Mouse (Mus musculus): ENCODE measurements around the gene Pla2g2e. TPM values are rescaled to one million over a fixed set of nuclear protein-coding genes. Genes with fewer than 3 reads are reported as not detected.

The Pla2g2e gene
- not detected in 2 replicates for polyA plus RNA-seq (2012; rRNA removed)
- not detected in 2 replicates for polyA plus RNA-seq (2014; fragmentation: Nextera tagmentation; extraction: Ambion mirVana)

- 57% methylated on average over 4 of the region's 4 CpGs for WGBS (ENCODE audit: insufficient replicate concordance)
- H3K9ac ChIP-seq (replicated peaks) = no peak within 1 kb of the TSS
- H3K4me1 ChIP-seq (replicated peaks; ENCODE audit: control insufficient read depth in 2 of 2, insufficient read depth in 2 of 2, low read length in 1 of 2) = no peaks in the 10 kb centered on the region
- no peaks in the 10 kb centered on the region; the same call in 1 of the 2 replicates for H3K27me3 ChIP-seq (ENCODE audit: control insufficient read depth, insufficient read depth, low read length)
- no peak within 1 kb of the TSS for H3K4me3 ChIP-seq (ENCODE audit: insufficient read depth in 1 of 2, low read depth in 2 of 2, low read length in 2 of 2)
- no peaks in the 10 kb centered on the region for H3K9me3 ChIP-seq (ENCODE audit: control insufficient read depth, low read length)
- no peak within 1 kb of the TSS for H3K27ac ChIP-seq
- DNase-seq (ENCODE audit: low read depth in 3 of 3, low spot score in 3 of 3) = no peak
- ATAC-seq (ENCODE audit: insufficient read depth) = no peak
- no peak within 1 kb of the TSS for H3K4me2 ChIP-seq (ENCODE audit: low read depth)
- TF ChIP-seq CTCF (IDR thresholded peaks at IDR 0.05; ENCODE audit: low read depth) (no peak), EP300 (IDR thresholded peaks at IDR 0.05; ENCODE audit: low read depth) (no peak)
- no peaks in the 10 kb centered on the region for H3K36me3 ChIP-seq (replicated peaks; ENCODE audit: control insufficient read depth, insufficient read depth, low read depth)
These were observed at the start of gene Pla2g2e for GRCm38 (mm10) chr4:138877731-138878130. TSS of gene Pla2g2e (plus strand) at chr4:138877942.

DNA sequence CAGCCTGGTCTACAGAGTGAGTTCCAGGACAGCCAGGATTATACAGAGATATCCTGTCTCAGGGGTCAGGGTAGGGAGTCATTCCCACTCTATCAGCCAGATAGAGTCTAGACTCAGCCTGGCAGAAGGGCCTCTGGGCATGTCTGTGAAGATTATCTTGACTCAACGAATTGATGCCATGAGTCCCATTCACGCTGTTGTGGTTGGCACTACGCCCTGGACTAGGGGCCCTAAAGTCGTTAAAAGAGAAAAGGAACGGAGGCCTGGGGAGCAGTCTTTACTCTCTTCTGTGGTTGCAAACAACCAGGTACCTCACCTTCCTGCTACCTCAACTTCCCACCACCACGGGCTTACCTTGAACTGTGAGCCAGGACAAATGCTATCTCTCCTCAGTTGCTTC lies 37.9 kb upstream of the Pla2g2e start:
- H3K27ac ChIP-seq = no peak overlapping the region
- H3K36me3 ChIP-seq (replicated peaks; ENCODE audit: control insufficient read depth, insufficient read depth, low read depth) = no peaks in the 10 kb centered on the region
- no peak overlapping the region for H3K4me3 ChIP-seq (ENCODE audit: insufficient read depth in 1 of 2, low read depth in 2 of 2, low read length in 2 of 2)
- no peaks in the 10 kb centered on the region for H3K27me3 ChIP-seq (ENCODE audit: control insufficient read depth, insufficient read depth, low read length)
- no peak for TF ChIP-seq EP300 (IDR thresholded peaks at IDR 0.05; ENCODE audit: low read depth)
- TF ChIP-seq CTCF (IDR thresholded peaks at IDR 0.05; ENCODE audit: low read depth) = no peak
- H3K4me2 ChIP-seq (ENCODE audit: low read depth) = no peak overlapping the region
- DNase-seq (ENCODE audit: low read depth in 3 of 3, low spot score in 3 of 3) (no peak), ATAC-seq (ENCODE audit: insufficient read depth) (no peak)
- H3K9ac ChIP-seq (replicated peaks) = no peak overlapping the region
- no peaks in the 10 kb centered on the region for H3K4me1 ChIP-seq (replicated peaks; ENCODE audit: control insufficient read depth in 2 of 2, insufficient read depth in 2 of 2, low read length in 1 of 2)
- H3K9me3 ChIP-seq (ENCODE audit: control insufficient read depth, low read length) = no peaks in the 10 kb centered on the region
- WGBS (ENCODE audit: insufficient replicate concordance) = 64% methylated on average over 6 of the region's 6 CpGs

DNA sequence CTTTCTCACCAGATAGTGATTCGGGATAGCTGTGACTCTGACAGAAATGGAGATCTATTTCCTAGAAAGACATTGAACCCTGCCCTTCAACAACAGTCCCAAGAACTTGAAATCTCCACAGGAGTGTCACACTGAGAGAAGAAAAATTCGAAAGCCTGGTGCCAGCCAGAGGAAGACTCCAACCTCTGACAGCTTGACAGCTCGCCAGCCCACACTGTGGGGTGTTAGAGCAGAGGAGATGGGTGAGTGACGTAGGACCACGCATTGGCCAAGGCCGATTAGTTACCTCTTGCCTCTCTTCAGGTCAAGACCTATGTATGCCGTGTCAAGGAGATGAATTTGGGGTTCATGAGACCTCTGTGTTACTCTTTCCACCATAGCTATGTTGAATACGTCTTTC lies 37.0 kb upstream of the Pla2g2e start:
- Histone ChIP-seq H3K9ac (replicated peaks) (no peak overlapping the region), H3K36me3 (replicated peaks; ENCODE audit: control insufficient read depth, insufficient read depth, low read depth) (no peaks in the 10 kb centered on the region), H3K9me3 (ENCODE audit: control insufficient read depth, low read length) (no peaks in the 10 kb centered on the region), H3K27ac (no peak overlapping the region), H3K4me3 (ENCODE audit: insufficient read depth in 1 of 2, low read depth in 2 of 2, low read length in 2 of 2) (no peak overlapping the region), H3K4me2 (ENCODE audit: low read depth) (no peak overlapping the region), H3K27me3 (ENCODE audit: control insufficient read depth, insufficient read depth, low read length) (no peaks in the 10 kb centered on the region), H3K4me1 (replicated peaks; ENCODE audit: control insufficient read depth in 2 of 2, insufficient read depth in 2 of 2, low read length in 1 of 2) (no peaks in the 10 kb centered on the region)
- 57% methylated on average over 8 of the region's 8 CpGs for WGBS (ENCODE audit: insufficient replicate concordance)
- TF ChIP-seq EP300 (IDR thresholded peaks at IDR 0.05; ENCODE audit: low read depth) = no peak
- no peak for TF ChIP-seq CTCF (IDR thresholded peaks at IDR 0.05; ENCODE audit: low read depth)
- ATAC-seq (ENCODE audit: insufficient read depth) (no peak), DNase-seq (ENCODE audit: low read depth in 3 of 3, low spot score in 3 of 3) (no peak)

DNA sequence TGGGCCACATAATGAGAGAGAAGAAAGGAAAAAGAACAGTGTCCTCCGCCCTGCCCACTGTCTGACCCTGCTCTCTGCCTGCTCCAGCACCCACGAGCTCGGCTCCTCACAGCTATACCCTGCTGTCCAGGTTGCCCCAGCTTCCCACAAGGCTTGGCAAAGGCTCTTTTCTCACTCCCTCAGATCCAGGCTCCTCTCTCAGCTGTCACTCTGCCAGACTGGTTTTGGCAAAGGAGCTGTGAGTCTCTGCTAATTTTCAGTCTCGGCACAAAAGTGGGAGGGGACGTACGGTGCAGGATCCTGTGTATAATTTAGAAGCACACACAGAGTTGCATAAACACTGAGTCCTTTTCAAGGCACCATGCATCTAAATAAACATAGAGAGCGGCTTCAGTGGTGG lies 36.4 kb upstream of the Pla2g2e start:
- no peak for DNase-seq (ENCODE audit: low read depth in 3 of 3, low spot score in 3 of 3)
- Histone ChIP-seq H3K4me1 (replicated peaks; ENCODE audit: control insufficient read depth in 2 of 2, insufficient read depth in 2 of 2, low read length in 1 of 2) (no peaks in the 10 kb centered on the region), H3K9me3 (ENCODE audit: control insufficient read depth, low read length) (no peaks in the 10 kb centered on the region), H3K27me3 (ENCODE audit: control insufficient read depth, insufficient read depth, low read length) (no peaks in the 10 kb centered on the region), H3K4me3 (ENCODE audit: insufficient read depth in 1 of 2, low read depth in 2 of 2, low read length in 2 of 2) (no peak overlapping the region), H3K9ac (replicated peaks) (no peak overlapping the region), H3K36me3 (replicated peaks; ENCODE audit: control insufficient read depth, insufficient read depth, low read depth) (no peaks in the 10 kb centered on the region), H3K27ac (no peak overlapping the region), H3K4me2 (ENCODE audit: low read depth) (no peak overlapping the region)
- TF ChIP-seq CTCF (IDR thresholded peaks at IDR 0.05; ENCODE audit: low read depth) (no peak), EP300 (IDR thresholded peaks at IDR 0.05; ENCODE audit: low read depth) (no peak)
- no peak for ATAC-seq (ENCODE audit: insufficient read depth)
- WGBS (ENCODE audit: insufficient replicate concordance) = 71% methylated on average over 7 of the region's 7 CpGs

GRCm38 (mm10) chr4:138851463-138851862 lies 26.3 kb upstream of the Pla2g2e start:
- Histone ChIP-seq H3K27ac (no peak overlapping the region), H3K4me3 (ENCODE audit: insufficient read depth in 1 of 2, low read depth in 2 of 2, low read length in 2 of 2) (no peak overlapping the region), H3K36me3 (replicated peaks; ENCODE audit: control insufficient read depth, insufficient read depth, low read depth) (no peaks in the 10 kb centered on the region), H3K27me3 (ENCODE audit: control insufficient read depth, insufficient read depth, low read length) (no peaks in the 10 kb centered on the region), H3K4me2 (ENCODE audit: low read depth) (no peak overlapping the region), H3K4me1 (replicated peaks; ENCODE audit: control insufficient read depth in 2 of 2, insufficient read depth in 2 of 2, low read length in 1 of 2) (no peaks in the 10 kb centered on the region), H3K9me3 (ENCODE audit: control insufficient read depth, low read length) (no peaks in the 10 kb centered on the region), H3K9ac (replicated peaks) (no peak overlapping the region)
- TF ChIP-seq CTCF (IDR thresholded peaks at IDR 0.05; ENCODE audit: low read depth) (peak; percentile 94), EP300 (IDR thresholded peaks at IDR 0.05; ENCODE audit: low read depth) (no peak)
- no peak for ATAC-seq (ENCODE audit: insufficient read depth)
- WGBS (ENCODE audit: insufficient replicate concordance) = under 1% methylated on average over 4 of the region's 4 CpGs
- peak in 2 of 3 experiments; percentile 12 to 26 for DNase-seq (ENCODE audit: low read depth in 3 of 3, low spot score in 3 of 3)

Measured in liver, embryonic 14.5 days (tissue).